Mouse (Mus musculus) testis, adult 2 months (tissue): Measurements from ENCODE around the gene Cfd. TPM values are rescaled to one million over a fixed set of nuclear protein-coding genes. Genes with fewer than 3 reads are reported as not detected.

Experiments used
- H3K27ac ChIP-seq: fragments of 200-500 bp; 2 replicates; pipeline ENCODE4 v1.5.1; 2012; ENCODE audit warnings: low read depth, low read length; ENCODE audit not compliant: control insufficient read depth, insufficient read depth
- H3K27me3 ChIP-seq: fragments of 200-500 bp; 2 replicates; pipeline ENCODE4 v1.6.1; 2012; ENCODE audit warnings: mild to moderate bottlenecking, low read length, moderate library complexity; ENCODE audit not compliant: control insufficient read depth, insufficient read depth
- H3K36me3 ChIP-seq: fragments of 200-500 bp; 2 replicates; pipeline ENCODE4 v1.6.1; 2012; ENCODE audit warnings: mild to moderate bottlenecking, low read length; ENCODE audit not compliant: control insufficient read depth, insufficient read depth
- H3K4me1 ChIP-seq: fragments of 200-500 bp; 2 replicates; pipeline ENCODE4 v1.6.1; 2012; ENCODE audit warnings: low read length; ENCODE audit not compliant: control insufficient read depth, insufficient read depth
- H3K4me3 ChIP-seq: fragments of 200-500 bp; 2 replicates; pipeline ENCODE4 v1.5.1; 2012; ENCODE audit warnings: low read depth, mild to moderate bottlenecking, low read length, moderate library complexity, mixed read lengths; ENCODE audit not compliant: control insufficient read depth
- CTCF ChIP-seq: fragments of 200-500 bp; IDR thresholded peaks from 2 replicates; pipeline ENCODE4 v1.5.1; 2012; ENCODE audit warnings: low read depth, mild to moderate bottlenecking, inconsistent platforms, low read length, moderate library complexity; ENCODE audit not compliant: control insufficient read depth, insufficient read depth, insufficient replicate concordance
- POLR2A ChIP-seq: fragments of 200-500 bp; IDR thresholded peaks from 2 replicates; pipeline ENCODE4 v1.6.1; 2012; ENCODE audit warnings: low read depth, mild to moderate bottlenecking, inconsistent platforms, low read length, moderate library complexity; ENCODE audit not compliant: control insufficient read depth
- polyA plus RNA-seq: library from polyadenylated mRNA; depleted of rRNA; stranded (reverse); fragments of >200 nt; gene quantifications from 2 replicates; pipeline ENCODE4 v1.2.3, GENCODE M21; 2012

Cfd gene
- polyA plus RNA-seq, 1 experiment, result 18.0 TPM

GRCm38 (mm10) chr10:79908167-79909091 lies 17.8 kb downstream of the Cfd start, which contains the start of gene Med16:
Gene Med16 (minus strand): TSS chr10:79908923.
- TF ChIP-seq POLR2A, result peak; percentile 69
- no peak for TF ChIP-seq CTCF
- H3K36me3 ChIP-seq, result no peaks in the 10 kb centered on the region
- peaks cover 7% of the 10 kb centered on the region for H3K4me1 ChIP-seq
- H3K27ac ChIP-seq, result peak within 1 kb of the TSS; percentile 99
- H3K27me3 ChIP-seq, result no peaks in the 10 kb centered on the region
- peak within 1 kb of the TSS; percentile 97 for H3K4me3 ChIP-seq

- Histone ChIP-seq H3K4me1 (peaks cover 7% of the 10 kb centered on the region), H3K4me3 (no peak overlapping the region; the same call in 1 of the 2 replicates), H3K36me3 (no peaks in the 10 kb centered on the region), H3K27me3 (no peaks in the 10 kb centered on the region), H3K27ac (peak overlapping the region; percentile 57)
- no peak for TF ChIP-seq CTCF
- TF ChIP-seq POLR2A, result no peak
Measured at GRCm38 (mm10) chr10:79909092-79909922, 18.7 kb downstream of the Cfd start.

GRCm38 (mm10) chr10:79910556-79910955 lies 19.9 kb downstream of the Cfd start, which contains the start of gene Gm26602:
Gene Gm26602 (plus strand): TSS chr10:79910856.
- no peak within 1 kb of the TSS for H3K4me3 ChIP-seq
- TF ChIP-seq POLR2A, result no peak
- TF ChIP-seq CTCF, result no peak
- H3K27ac ChIP-seq, result no peak within 1 kb of the TSS
- no peaks in the 10 kb centered on the region for H3K27me3 ChIP-seq
- H3K36me3 ChIP-seq, result no peaks in the 10 kb centered on the region
- H3K4me1 ChIP-seq, result peaks cover 7% of the 10 kb centered on the region

DNA sequence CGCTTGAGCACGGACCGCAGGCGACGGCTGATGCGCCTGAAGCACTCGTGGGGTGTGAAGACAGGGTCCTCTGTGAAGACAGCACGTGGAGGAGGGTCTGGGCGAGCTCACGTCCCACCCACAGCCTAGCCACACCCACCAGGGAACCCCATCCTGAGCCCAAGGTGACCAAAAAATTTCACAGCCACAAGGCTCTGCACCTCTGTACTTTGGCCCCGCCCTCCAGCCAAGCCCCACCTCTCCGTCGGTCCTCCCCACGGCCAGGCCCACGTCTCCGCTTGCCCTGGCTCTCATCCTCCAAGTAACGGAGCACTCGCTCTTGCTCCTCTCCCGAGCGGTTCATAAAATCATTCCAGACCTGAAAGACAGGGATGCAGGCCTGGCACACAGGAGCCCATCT lies 21.8 kb downstream of the Cfd start:
- H3K4me3 ChIP-seq, result no peak overlapping the region
- H3K36me3 ChIP-seq, result no peaks in the 10 kb centered on the region
- H3K27me3 ChIP-seq, result no peaks in the 10 kb centered on the region
- H3K27ac ChIP-seq, result no peak overlapping the region
- TF ChIP-seq POLR2A (no peak), CTCF (no peak)
- H3K4me1 ChIP-seq, result peaks cover 18% of the 10 kb centered on the region

DNA sequence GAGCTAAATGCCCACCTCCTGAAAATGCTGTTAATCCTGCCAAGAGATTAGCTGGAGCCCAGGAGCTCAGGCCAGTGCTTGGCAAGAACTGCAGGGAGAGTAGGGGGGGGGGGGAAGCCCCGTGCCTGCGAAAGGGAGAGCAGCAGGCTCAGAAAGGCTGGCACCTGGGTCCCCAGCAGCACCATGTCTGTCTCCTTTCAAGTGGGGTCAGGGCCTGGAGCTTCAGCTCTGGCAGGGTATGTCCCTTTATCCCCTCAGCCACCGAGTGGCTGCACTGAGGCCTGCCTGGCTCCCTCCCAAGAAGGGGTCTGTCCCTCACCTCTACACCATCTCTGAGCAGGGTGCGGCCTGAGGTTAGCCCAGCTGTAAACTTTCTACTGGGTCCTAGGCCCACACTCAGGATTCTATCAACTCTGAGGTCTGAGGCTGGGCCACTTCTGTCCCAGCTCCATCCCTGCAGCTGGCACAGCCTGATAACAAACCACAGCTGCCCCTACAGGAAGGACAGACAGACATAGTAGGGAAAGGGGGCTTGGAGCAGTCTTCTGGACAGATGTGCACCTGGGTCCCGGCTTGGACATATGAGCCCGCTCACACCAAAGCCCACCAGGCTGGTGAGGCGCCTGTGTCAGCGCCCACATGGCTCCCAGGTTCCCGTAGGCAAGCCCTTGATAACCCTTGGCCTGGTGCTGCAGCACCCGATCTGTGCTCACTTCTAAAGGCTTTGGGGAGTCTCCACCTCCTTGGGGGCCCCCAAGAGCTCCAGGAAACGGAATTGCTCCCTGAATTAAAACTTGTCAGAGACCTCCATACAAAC lies 23.7 kb downstream of the Cfd start:
- H3K36me3 ChIP-seq, result no peaks in the 10 kb centered on the region
- H3K27ac ChIP-seq, result no peak overlapping the region
- no peaks in the 10 kb centered on the region for H3K27me3 ChIP-seq
- TF ChIP-seq POLR2A (no peak), CTCF (no peak)
- no peak overlapping the region for H3K4me3 ChIP-seq
- peaks cover 19% of the 10 kb centered on the region for H3K4me1 ChIP-seq

- TF ChIP-seq POLR2A, result no peak
- no peak for TF ChIP-seq CTCF
- Histone ChIP-seq H3K4me3 (no peak overlapping the region), H3K27ac (no peak overlapping the region), H3K36me3 (no peaks in the 10 kb centered on the region), H3K27me3 (no peaks in the 10 kb centered on the region), H3K4me1 (peaks cover 21% of the 10 kb centered on the region)
Measured at GRCm38 (mm10) chr10:79914948-79915596, 24.4 kb downstream of the Cfd start.
